Mouse (Mus musculus) lung, embryonic 14.5 days (tissue): ENCODE data around the gene Mlana. TPM values are rescaled to one million over a fixed set of nuclear protein-coding genes. Genes with fewer than 3 reads are reported as not detected.
A peak's percentile ranks its signal among the peaks of the same experiment; 100 is the strongest.

Experiments used
- ATAC-seq: fragments of 200-750 bp; cut with Nextera tagmentation; 2 replicates; pipeline ENCODE4 v1.8.0; 2017; ENCODE audit warnings: mild to moderate bottlenecking, moderate TSS enrichment, moderate library complexity; ENCODE audit not compliant: insufficient read depth
- DNase-seq: peaks from one replicate; pipeline ENCODE4 v3.0.0-alpha.2; 2015
- H3K27ac ChIP-seq: fragments of 300-500 bp; sonication (generic); 2 replicates; pipeline ENCODE4 v1.5.1; 2014; ENCODE audit warnings: low read depth, mild to moderate bottlenecking, moderate library complexity
- H3K27me3 ChIP-seq: fragments of 300-500 bp; sonication (generic); 2 replicates; pipeline ENCODE4 v1.6.1; 2014; ENCODE audit warnings: low read length, control low read depth; ENCODE audit not compliant: insufficient read depth
- H3K36me3 ChIP-seq: fragments of 300-500 bp; sonication (generic); 2 replicates; pipeline ENCODE4 v1.6.1; 2014; ENCODE audit warnings: control low read depth; ENCODE audit not compliant: insufficient read depth
- H3K4me1 ChIP-seq: fragments of 300-500 bp; sonication (generic); 2 replicates; pipeline ENCODE4 v1.6.1; 2014; ENCODE audit warnings: antibody characterized with exemption, control low read depth; ENCODE audit not compliant: insufficient read depth
- H3K4me2 ChIP-seq: fragments of 300-500 bp; sonication (generic); 2 replicates; pipeline ENCODE4 v1.6.1; 2014; ENCODE audit warnings: mild to moderate bottlenecking
- H3K4me3 ChIP-seq: fragments of 300-500 bp; sonication (generic); 2 replicates; pipeline ENCODE4 v1.5.1; 2014; ENCODE audit warnings: low read depth, low read length
- H3K9ac ChIP-seq: fragments of 300-500 bp; sonication (generic); 2 replicates; pipeline ENCODE4 v1.6.1; 2014
- H3K9me3 ChIP-seq: fragments of 300-500 bp; sonication (generic); 2 replicates; pipeline ENCODE4 v1.6.1; 2016; ENCODE audit warnings: low read depth, low read length, control low read depth
- CTCF ChIP-seq: IDR thresholded peaks from 2 replicates; pipeline ENCODE4 v1.5.1; 2016; ENCODE audit warnings: antibody characterized with exemption, low read depth
- WGBS: fragments of 180-500 bp; shearing (Covaris S2); extraction: QIAGEN DNeasy Blood & Tissue Kit; methylation state at CpG from one replicate; pipeline ENCODE4 v1.1.7; 2014; 5-methylcytosine and 5-hydroxymethylcytosine counted together
- polyA plus RNA-seq: library from polyadenylated mRNA; unstranded; fragments of >200 nt; fragmentation: Nextera tagmentation; extraction: Ambion mirVana; gene quantifications from 2 replicates; pipeline ENCODE4 v1.2.1, GENCODE M21; 2014

The Mlana gene
- polyA plus RNA-seq, 1 experiment from 2014 or later: not detected

- ATAC-seq (no peak), DNase-seq (no peak)
- Histone ChIP-seq H3K27ac (no peak overlapping the region), H3K4me2 (no peak overlapping the region), H3K9ac (no peak overlapping the region), H3K4me3 (no peak overlapping the region), H3K4me1 (no peaks in the 10 kb centered on the region), H3K9me3 (no peaks in the 10 kb centered on the region), H3K27me3 (peaks cover 30% of the 10 kb centered on the region), H3K36me3 (no peaks in the 10 kb centered on the region)
- WGBS: 47% methylated on average over 9 of the region's 9 CpGs
- no peak for TF ChIP-seq CTCF
Observed at GRCm38 (mm10) chr19:29675562-29676078, 22.0 kb upstream of the Mlana start.

GRCm38 (mm10) chr19:29676479-29677193 is 21.0 kb upstream of the Mlana start:
- Histone ChIP-seq H3K27ac (no peak overlapping the region), H3K9me3 (no peaks in the 10 kb centered on the region), H3K27me3 (peaks cover 30% of the 10 kb centered on the region), H3K36me3 (no peaks in the 10 kb centered on the region), H3K4me2 (no peak overlapping the region), H3K4me1 (no peaks in the 10 kb centered on the region), H3K9ac (no peak overlapping the region), H3K4me3 (no peak overlapping the region)
- 84% methylated on average over 10 of the region's 10 CpGs for WGBS
- DNase-seq: no peak
- no peak for ATAC-seq
- no peak for TF ChIP-seq CTCF

GRCm38 (mm10) chr19:29678181-29678778 is 19.3 kb upstream of the Mlana start:
- ATAC-seq: no peak
- no peak overlapping the region for H3K9ac ChIP-seq
- no peak for DNase-seq
- no peak overlapping the region for H3K27ac ChIP-seq
- no peaks in the 10 kb centered on the region for H3K9me3 ChIP-seq
- TF ChIP-seq CTCF: no peak
- no peak overlapping the region for H3K4me2 ChIP-seq
- WGBS: 78% methylated on average over 6 of the region's 6 CpGs
- H3K4me1 ChIP-seq: no peaks in the 10 kb centered on the region
- peaks cover 29% of the 10 kb centered on the region for H3K27me3 ChIP-seq
- no peak overlapping the region for H3K4me3 ChIP-seq
- H3K36me3 ChIP-seq: no peaks in the 10 kb centered on the region

- peak; percentile 73 for DNase-seq
- 34% methylated on average over 13 of the region's 13 CpGs for WGBS
- no peak overlapping the region for H3K27ac ChIP-seq
- peaks cover 29% of the 10 kb centered on the region for H3K27me3 ChIP-seq
- no peak for TF ChIP-seq CTCF
- no peaks in the 10 kb centered on the region for H3K36me3 ChIP-seq
- no peak overlapping the region for H3K4me2 ChIP-seq
- no peaks in the 10 kb centered on the region for H3K4me1 ChIP-seq
- ATAC-seq: peak; percentile 84
- no peak overlapping the region for H3K4me3 ChIP-seq
- no peak overlapping the region for H3K9ac ChIP-seq
- H3K9me3 ChIP-seq: peaks cover 3% of the 10 kb centered on the region; the same call in 1 of the 2 replicates
Observed at GRCm38 (mm10) chr19:29680182-29681152, 17.2 kb upstream of the Mlana start.

- no peak overlapping the region for H3K27ac ChIP-seq
- 50% methylated on average over 16 of the region's 16 CpGs for WGBS
- no peak overlapping the region for H3K4me3 ChIP-seq
- ATAC-seq (no peak), DNase-seq (peak; percentile 85)
- H3K4me2 ChIP-seq: no peak overlapping the region
- no peaks in the 10 kb centered on the region for H3K36me3 ChIP-seq
- H3K9me3 ChIP-seq: peaks cover 3% of the 10 kb centered on the region; the same call in 1 of the 2 replicates
- peaks cover 16% of the 10 kb centered on the region; the same call in 1 of the 2 replicates for H3K27me3 ChIP-seq
- peak; percentile 85 for TF ChIP-seq CTCF
- no peak overlapping the region for H3K9ac ChIP-seq
- no peaks in the 10 kb centered on the region for H3K4me1 ChIP-seq
Observed at GRCm38 (mm10) chr19:29683844-29684540, 13.6 kb upstream of the Mlana start.

GRCm38 (mm10) chr19:29695071-29695470 is 2.6 kb upstream of the Mlana start:
- no peak overlapping the region for H3K9ac ChIP-seq
- no peaks in the 10 kb centered on the region for H3K36me3 ChIP-seq
- no peak for TF ChIP-seq CTCF
- H3K27ac ChIP-seq: no peak overlapping the region
- WGBS: 90% methylated on average over 10 of the region's 10 CpGs
- no peaks in the 10 kb centered on the region for H3K4me1 ChIP-seq
- H3K9me3 ChIP-seq: no peaks in the 10 kb centered on the region; the same call in 1 of the 2 replicates
- ATAC-seq (no peak), DNase-seq (no peak)
- H3K4me2 ChIP-seq: no peak overlapping the region
- no peak overlapping the region for H3K4me3 ChIP-seq
- no peaks in the 10 kb centered on the region for H3K27me3 ChIP-seq
